In genomic region chr1:68873635-68874020, GRCm38 (mm10) we compare ENCODE assay signal across 19 mouse cellular contexts.
DNase-seq lines count a peak whose midpoint lies in the region; ATAC-seq and TF ChIP-seq lines count a peak whose summit lies in the region.
"Had no signal": no experiment of that assay in that cellular context is flagged by ENCODE, and none has a peak within 500 bp of the region (broad histone marks: within the 10 kb centered on the region; RNA-seq: fewer than 3 reads in every experiment).

No protein-coding gene starts in this region.

- H3K4me3 ChIP-seq in forebrain, embryonic 13.5 days = no peak overlapping the region
- no peak overlapping the region for H3K4me3 ChIP-seq in forebrain, embryonic 11.5 days (ENCODE audit: low read depth, low read length)
- no peak overlapping the region for H3K4me3 ChIP-seq in hindbrain, embryonic 16.5 days (ENCODE audit: low read length)
- H3K4me3 ChIP-seq in hindbrain, embryonic 13.5 days = no peak overlapping the region
- H3K4me3 ChIP-seq in midbrain, embryonic 14.5 days (replicated peaks; ENCODE audit: low read depth, low read length) = no peak overlapping the region
- H3K4me3 ChIP-seq in midbrain, postnatal 0 days (ENCODE audit: low read depth, low read length) = no peak overlapping the region
- H3K4me3 ChIP-seq: embryonic facial prominence, embryonic 12.5 days; heart, embryonic 10.5 days; intestine, embryonic 15.5 days had no signal

- H3K9me3 ChIP-seq in forebrain, embryonic 13.5 days (replicated peaks) = no peaks in the 10 kb centered on the region
- no peaks in the 10 kb centered on the region for H3K9me3 ChIP-seq in forebrain, embryonic 11.5 days (ENCODE audit: control insufficient read depth, low read length)
- no peaks in the 10 kb centered on the region for H3K9me3 ChIP-seq in hindbrain, embryonic 16.5 days (ENCODE audit: control insufficient read depth, low read length)
- H3K9me3 ChIP-seq in hindbrain, embryonic 13.5 days = no peaks in the 10 kb centered on the region
- H3K9me3 ChIP-seq in midbrain, embryonic 14.5 days (ENCODE audit: control insufficient read depth, low read length) = no peaks in the 10 kb centered on the region
- H3K9me3 ChIP-seq in midbrain, postnatal 0 days (ENCODE audit: low read length) = no peaks in the 10 kb centered on the region
- H3K9me3 ChIP-seq: embryonic facial prominence, embryonic 12.5 days; heart, embryonic 10.5 days; intestine, embryonic 15.5 days had no signal

- DNase-seq in forebrain, embryonic 11.5 days (ENCODE audit: low spot score) = no peak
- DNase-seq in midbrain, embryonic 14.5 days = no peak
- no peak for DNase-seq in midbrain, postnatal 0 days (ENCODE audit: low spot score)
- DNase-seq in brain, embryonic 18.5 days (ENCODE audit: low read depth, low spot score) = peak; percentile 32
- DNase-seq in cerebellum, postnatal 4 days (ENCODE audit: low spot score in 2 of 2) = no peak
- DNase-seq: cerebellum, adult 18-20 months; cerebellum, adult 9-11 months; embryo, embryonic 11 days; gastrocnemius, postnatal 10 days; heart, adult 18-20 months; heart, postnatal 10 days; heart, postnatal 4 days; kidney, adult 18-20 months had no signal

- H3K9ac ChIP-seq in forebrain, embryonic 13.5 days = no peak overlapping the region
- H3K9ac ChIP-seq in forebrain, embryonic 11.5 days (ENCODE audit: low read length) = no peak overlapping the region
- no peak overlapping the region for H3K9ac ChIP-seq in hindbrain, embryonic 16.5 days (ENCODE audit: low read depth, low read length)
- no peak overlapping the region for H3K9ac ChIP-seq in hindbrain, embryonic 13.5 days
- no peak overlapping the region for H3K9ac ChIP-seq in midbrain, embryonic 14.5 days (replicated peaks; ENCODE audit: low read length)
- no peak overlapping the region for H3K9ac ChIP-seq in midbrain, postnatal 0 days (replicated peaks; ENCODE audit: low read length, poor library complexity, severe bottlenecking)
- H3K9ac ChIP-seq: embryonic facial prominence, embryonic 12.5 days; intestine, embryonic 15.5 days had no signal

- 31% methylated on average over 1 of the region's 1 CpGs for WGBS in forebrain, embryonic 13.5 days
- 64% methylated on average over 1 of the region's 1 CpGs for WGBS in forebrain, embryonic 11.5 days
- WGBS in hindbrain, embryonic 16.5 days = 36% methylated on average over 1 of the region's 1 CpGs
- 39% methylated on average over 1 of the region's 1 CpGs for WGBS in hindbrain, embryonic 13.5 days
- WGBS in midbrain, embryonic 14.5 days = 15% methylated on average over 1 of the region's 1 CpGs
- WGBS in midbrain, postnatal 0 days = 35% methylated on average over 1 of the region's 1 CpGs

- ATAC-seq in forebrain, embryonic 13.5 days = peak; percentile 59; the same call in 1 of the 2 replicates
- ATAC-seq in forebrain, embryonic 11.5 days (replicated peaks; ENCODE audit: low FRiP score) = no peak
- peak; percentile 6; the same call in 1 of the 2 replicates for ATAC-seq in hindbrain, embryonic 16.5 days
- ATAC-seq in hindbrain, embryonic 13.5 days (ENCODE audit: low FRiP score) = no peak
- ATAC-seq in midbrain, embryonic 14.5 days (ENCODE audit: low FRiP score, low TSS enrichment) = peak; percentile 53; the same call in 1 of the 2 replicates
- no peak for ATAC-seq in midbrain, postnatal 0 days (ENCODE audit: low FRiP score)
- ATAC-seq: intestine, embryonic 15.5 days had no signal

- H3K27ac ChIP-seq in forebrain, embryonic 13.5 days = no peak overlapping the region
- H3K27ac ChIP-seq in forebrain, embryonic 11.5 days (ENCODE audit: low read depth, low read length) = no peak overlapping the region
- H3K27ac ChIP-seq in hindbrain, embryonic 16.5 days (ENCODE audit: low read depth, low read length) = no peak overlapping the region
- no peak overlapping the region for H3K27ac ChIP-seq in hindbrain, embryonic 13.5 days
- H3K27ac ChIP-seq in midbrain, embryonic 14.5 days (replicated peaks; ENCODE audit: low read depth, low read length) = no peak overlapping the region
- H3K27ac ChIP-seq in midbrain, postnatal 0 days (ENCODE audit: low read depth, low read length) = no peak overlapping the region
- H3K27ac ChIP-seq: embryonic facial prominence, embryonic 12.5 days; heart, embryonic 10.5 days; intestine, embryonic 15.5 days had no signal

- H3K36me3 ChIP-seq in forebrain, embryonic 13.5 days (ENCODE audit: poor library complexity, severe bottlenecking) = no peaks in the 10 kb centered on the region
- H3K36me3 ChIP-seq in forebrain, embryonic 11.5 days (ENCODE audit: control insufficient read depth, insufficient read depth, low read length) = no peaks in the 10 kb centered on the region
- H3K36me3 ChIP-seq in hindbrain, embryonic 16.5 days (ENCODE audit: control insufficient read depth, insufficient read depth, low read length) = no peaks in the 10 kb centered on the region
- H3K36me3 ChIP-seq in hindbrain, embryonic 13.5 days = no peaks in the 10 kb centered on the region
- no peaks in the 10 kb centered on the region for H3K36me3 ChIP-seq in midbrain, embryonic 14.5 days (ENCODE audit: control insufficient read depth, insufficient read depth, low read length)
- no peaks in the 10 kb centered on the region for H3K36me3 ChIP-seq in midbrain, postnatal 0 days (ENCODE audit: insufficient read depth, low read length)
- H3K36me3 ChIP-seq: embryonic facial prominence, embryonic 12.5 days; heart, embryonic 10.5 days; intestine, embryonic 15.5 days had no signal

- H3K4me1 ChIP-seq in forebrain, embryonic 13.5 days = peaks cover 15% of the 10 kb centered on the region; the same call in 1 of the 2 replicates
- H3K4me1 ChIP-seq in forebrain, embryonic 11.5 days (replicated peaks; ENCODE audit: control insufficient read depth, insufficient read depth, low read length) = no peaks in the 10 kb centered on the region
- no peaks in the 10 kb centered on the region; the same call in 1 of the 2 replicates for H3K4me1 ChIP-seq in hindbrain, embryonic 16.5 days (ENCODE audit: control insufficient read depth, insufficient read depth, low read depth, low read length)
- peaks cover 13% of the 10 kb centered on the region; the same call in 1 of the 2 replicates for H3K4me1 ChIP-seq in hindbrain, embryonic 13.5 days (replicated peaks)
- H3K4me1 ChIP-seq in midbrain, embryonic 14.5 days (ENCODE audit: control insufficient read depth, insufficient read depth, low read length) = 0 out of 2 replicates have a peak, but pooled peaks cover 6% of the 10 kb centered on the region
- no peaks in the 10 kb centered on the region for H3K4me1 ChIP-seq in midbrain, postnatal 0 days (ENCODE audit: insufficient read depth, low read length)
- H3K4me1 ChIP-seq: embryonic facial prominence, embryonic 12.5 days; heart, embryonic 10.5 days; intestine, embryonic 15.5 days had no signal

- no peak overlapping the region for H3K4me2 ChIP-seq in forebrain, embryonic 13.5 days
- H3K4me2 ChIP-seq in forebrain, embryonic 11.5 days (ENCODE audit: low read depth, low read length, severe bottlenecking) = no peak overlapping the region
- no peak overlapping the region for H3K4me2 ChIP-seq in hindbrain, embryonic 16.5 days (ENCODE audit: low read length)
- H3K4me2 ChIP-seq in hindbrain, embryonic 13.5 days = no peak overlapping the region
- H3K4me2 ChIP-seq in midbrain, embryonic 14.5 days (ENCODE audit: low read length) = no peak overlapping the region
- H3K4me2 ChIP-seq in midbrain, postnatal 0 days (ENCODE audit: low read depth, low read length, poor library complexity, severe bottlenecking) = no peak overlapping the region
- H3K4me2 ChIP-seq: embryonic facial prominence, embryonic 12.5 days; intestine, embryonic 15.5 days had no signal

- H3K27me3 ChIP-seq in forebrain, embryonic 13.5 days = peaks cover 35% of the 10 kb centered on the region
- peaks cover 7% of the 10 kb centered on the region; the same call in 1 of the 2 replicates for H3K27me3 ChIP-seq in forebrain, embryonic 11.5 days (ENCODE audit: control insufficient read depth, insufficient read depth, low read length)
- no peaks in the 10 kb centered on the region for H3K27me3 ChIP-seq in hindbrain, embryonic 16.5 days (replicated peaks; ENCODE audit: control insufficient read depth, insufficient read depth, low read length)
- no peaks in the 10 kb centered on the region for H3K27me3 ChIP-seq in hindbrain, embryonic 13.5 days
- H3K27me3 ChIP-seq in midbrain, embryonic 14.5 days (ENCODE audit: control insufficient read depth, insufficient read depth, low read length) = no peaks in the 10 kb centered on the region
- H3K27me3 ChIP-seq in midbrain, postnatal 0 days (ENCODE audit: insufficient read depth, low read length) = no peaks in the 10 kb centered on the region
- H3K27me3 ChIP-seq: embryonic facial prominence, embryonic 12.5 days; intestine, embryonic 15.5 days had no signal

- TF ChIP-seq CTCF in midbrain, postnatal 0 days (IDR thresholded peaks at IDR 0.05) = no peak

Comparison
In these comparisons a context has a peak if more than half of its experiments do, and no peak if none do; other contexts are left out.
1. ATAC-seq: peak in forebrain, embryonic 13.5 days (single experiment), hindbrain, embryonic 16.5 days (single experiment) and midbrain, embryonic 14.5 days (single experiment); none in forebrain, embryonic 11.5 days (single experiment), hindbrain, embryonic 13.5 days (single experiment) and midbrain, postnatal 0 days (single experiment).